Mouse (Mus musculus) T-helper 2 cell (primary cell): ENCODE data around the gene Smad9.

Experiments used
- in situ Hi-C: fragments of 300-600 bp; cut with MboI, MseI; formaldehyde crosslinking; loops from one replicate; pipeline ENCODE4 v1.15.1; 2025; ENCODE audit warnings: high pct_unique_total_duplicates

Gene Smad9

GRCm38 (mm10) chr3:54755145-54756041, at the start of gene Smad9:
TSS of gene Smad9 (plus strand) at chr3:54755582.
- in situ Hi-C loops, result no loop called here

GRCm38 (mm10) chr3:54708972-54709371, 46.4 kb upstream of the Smad9 start:
- in situ Hi-C loops, result no loop called here

GRCm38 (mm10) chr3:54714253-54714652, 41.1 kb upstream of the Smad9 start, which contains the start of gene Gm21958:
TSS of gene Gm21958 (minus strand) at chr3:54714353.
- in situ Hi-C loops, result loop anchor here (10.0 kb wide), 1 partner anchor 1259 kb away; no protein-coding TSS in a partner anchor

- in situ Hi-C loops, result loop anchor here (10.0 kb wide), 1 partner anchor 1261 kb away; no protein-coding TSS in a partner anchor
Measured at GRCm38 (mm10) chr3:54715461-54715860, 39.9 kb upstream of the Smad9 start.

- in situ Hi-C loops, result loop anchor here (10.0 kb wide), 1 partner anchor 1263 kb away; no protein-coding TSS in a partner anchor
Measured at GRCm38 (mm10) chr3:54717348-54717747, 38.0 kb upstream of the Smad9 start.

GRCm38 (mm10) chr3:54718947-54719346, 36.4 kb upstream of the Smad9 start:
- in situ Hi-C loops, result loop anchor here (10.0 kb wide), 1 partner anchor 1264 kb away; no protein-coding TSS in a partner anchor

GRCm38 (mm10) chr3:54723741-54724500, 31.5 kb upstream of the Smad9 start:
- in situ Hi-C loops, result no loop called here

- in situ Hi-C loops, result loop anchor here (25.0 kb wide), 1 partner anchor 863 kb away; the partner anchor contains the start of gene Ufm1
Measured at GRCm38 (mm10) chr3:54725344-54725743, 30.0 kb upstream of the Smad9 start.

- in situ Hi-C loops, result loop anchor here (25.0 kb wide), 1 partner anchor 865 kb away; the partner anchor contains the start of gene Ufm1
Measured at GRCm38 (mm10) chr3:54727588-54727987, 27.8 kb upstream of the Smad9 start.

GRCm38 (mm10) chr3:54728100-54728499, 27.3 kb upstream of the Smad9 start:
- in situ Hi-C loops, result loop anchor here (25.0 kb wide), 1 partner anchor 866 kb away; the partner anchor contains the start of gene Ufm1

- in situ Hi-C loops, result loop anchor here (25.0 kb wide), 1 partner anchor 869 kb away; the partner anchor contains the start of gene Ufm1
Measured at GRCm38 (mm10) chr3:54731626-54732150, 23.7 kb upstream of the Smad9 start.

- in situ Hi-C loops, result loop anchor here (25.0 kb wide), 1 partner anchor 870 kb away; the partner anchor contains the start of gene Ufm1
Measured at GRCm38 (mm10) chr3:54732371-54732770, 23.0 kb upstream of the Smad9 start.

GRCm38 (mm10) chr3:54734411-54735246, 20.8 kb upstream of the Smad9 start:
- in situ Hi-C loops, result loop anchor here (5.0 to 25.0 kb wide), 2 partner anchors 68 to 872 kb away; partner anchors contain the start of gene Ufm1

- in situ Hi-C loops, result loop anchor here (5.0 to 25.0 kb wide), 2 partner anchors 67 to 873 kb away; partner anchors contain the start of gene Ufm1
Measured at GRCm38 (mm10) chr3:54735247-54736046, 19.9 kb upstream of the Smad9 start, which contains the start of the genes Exosc8 and Alg5. TSS of gene Exosc8 (minus strand) at chr3:54735393. TSS of gene Alg5 (plus strand) at chr3:54735539.

- in situ Hi-C loops, result loop anchor here (5.0 to 25.0 kb wide), 2 partner anchors 66 to 874 kb away; partner anchors contain the start of gene Ufm1
Measured at GRCm38 (mm10) chr3:54736101-54736927, 19.1 kb upstream of the Smad9 start.

- in situ Hi-C loops, result loop anchor here (5.0 to 25.0 kb wide), 2 partner anchors 65 to 875 kb away; partner anchors contain the start of gene Ufm1
Measured at GRCm38 (mm10) chr3:54737317-54737716, 18.1 kb upstream of the Smad9 start.

GRCm38 (mm10) chr3:54741965-54742364, 13.4 kb upstream of the Smad9 start:
- in situ Hi-C loops, result loop anchor here (25.0 kb wide), 1 partner anchor 880 kb away; the partner anchor contains the start of gene Ufm1

GRCm38 (mm10) chr3:54745799-54746198, 9.6 kb upstream of the Smad9 start:
- in situ Hi-C loops, result loop anchor here (25.0 kb wide), 1 partner anchor 883 kb away; the partner anchor contains the start of gene Ufm1
